Mouse (Mus musculus): ENCODE measurements around the gene Wnk4. TPM values are rescaled to one million over a fixed set of nuclear protein-coding genes. Genes with fewer than 3 reads are reported as not detected.

The Wnk4 gene
- polyA plus RNA-seq (2015; fragmentation: Nextera tagmentation; extraction: Ambion mirVana): 3.7 and 5.0 TPM in 2 replicates

DNA sequence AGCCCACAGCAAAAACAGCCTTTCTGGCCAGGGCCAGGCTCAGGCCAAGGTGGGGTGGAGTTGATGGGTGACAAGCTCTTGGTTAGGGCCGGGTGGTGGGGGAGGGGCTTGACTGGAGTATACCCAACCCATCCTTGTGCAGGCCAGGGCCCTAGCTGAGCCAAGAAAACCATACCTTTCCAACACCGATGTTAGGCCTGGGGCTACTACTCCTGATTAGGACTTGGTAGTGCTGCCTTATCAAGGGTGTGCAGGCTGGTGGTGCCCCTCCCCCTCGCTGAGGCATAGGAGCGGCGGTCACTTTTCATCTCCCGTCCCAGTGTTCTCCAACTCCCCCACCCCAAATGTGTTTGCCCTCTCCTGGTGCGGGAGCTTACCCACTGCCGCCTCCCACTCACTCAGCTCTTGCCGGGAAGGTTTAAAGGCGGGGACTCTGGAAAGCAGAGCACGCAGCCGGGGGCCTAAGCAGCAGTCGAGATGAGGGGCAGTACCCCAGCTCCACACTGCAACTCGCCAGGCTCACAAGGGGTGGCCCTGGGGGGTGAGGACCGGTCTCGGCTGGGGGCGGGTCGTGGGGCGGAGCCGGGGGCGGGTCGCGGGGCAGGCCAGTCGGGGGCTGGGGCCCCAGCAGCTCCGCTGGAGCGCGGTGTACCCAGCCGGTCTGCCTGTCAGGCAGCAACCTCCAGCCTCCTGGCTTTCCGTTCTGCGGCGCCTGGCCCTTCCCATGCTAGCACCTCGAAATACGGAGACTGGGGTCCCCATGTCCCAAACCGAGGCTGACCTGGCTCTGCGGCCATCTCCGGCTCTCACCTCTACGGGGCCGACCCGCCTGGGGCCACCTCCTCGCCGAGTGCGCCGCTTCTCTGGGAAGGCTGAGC, at the start of gene Wnk4:
Gene Wnk4, plus strand, starts transcription at position 620 of the 878 bp plus-strand sequence.
- H3K4me3 ChIP-seq: peak within 1 kb of the TSS; percentile 59
- H3K9me3 ChIP-seq: no peaks in the 10 kb centered on the region
- peaks cover 43% of the 10 kb centered on the region for H3K4me1 ChIP-seq
- H3K27ac ChIP-seq: peak within 1 kb of the TSS; percentile 79
- H3K9ac ChIP-seq: peak within 1 kb of the TSS; percentile 59
- 1% methylated on average over 36 of the region's 43 CpGs for WGBS
- H3K27me3 ChIP-seq: peaks cover 34% of the 10 kb centered on the region
- peak within 1 kb of the TSS; percentile 90 for H3K4me2 ChIP-seq
- peak; percentile 82 for ATAC-seq (ENCODE audit: borderline replicate concordance, extremely low read depth, low FRiP score, low TSS enrichment)
- H3K36me3 ChIP-seq: 0 out of 2 replicates have a peak, but pooled peaks cover 9% of the 10 kb centered on the region

DNA sequence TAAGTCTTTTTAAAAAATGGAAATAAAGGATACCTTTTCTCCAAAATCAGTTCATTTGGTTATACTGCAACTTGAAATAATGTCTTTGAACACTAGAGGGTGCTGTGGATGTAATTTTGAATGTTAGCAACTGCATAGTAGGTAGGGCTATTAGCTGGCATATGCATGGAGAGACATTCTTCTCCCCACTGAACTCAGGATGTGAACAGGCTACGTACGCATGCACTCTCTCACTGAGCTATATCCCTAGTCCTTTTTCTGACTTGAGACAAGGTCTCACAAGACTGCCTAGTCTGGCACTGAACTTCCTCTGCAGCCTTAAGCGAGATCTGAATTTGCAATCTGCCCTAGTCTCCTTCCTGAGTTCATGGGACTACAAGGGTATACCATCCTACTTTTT, 48.4 kb upstream of the Wnk4 start:
- no peak overlapping the region for H3K4me2 ChIP-seq
- H3K36me3 ChIP-seq: peaks cover 66% of the 10 kb centered on the region
- 24% methylated on average over 3 of the region's 3 CpGs for WGBS
- no peak overlapping the region for H3K27ac ChIP-seq
- H3K27me3 ChIP-seq: no peaks in the 10 kb centered on the region
- no peak overlapping the region for H3K9ac ChIP-seq
- no peak overlapping the region for H3K4me3 ChIP-seq
- H3K9me3 ChIP-seq: no peaks in the 10 kb centered on the region
- no peaks in the 10 kb centered on the region for H3K4me1 ChIP-seq
- no peak for ATAC-seq (ENCODE audit: borderline replicate concordance, extremely low read depth, low FRiP score, low TSS enrichment)

DNA sequence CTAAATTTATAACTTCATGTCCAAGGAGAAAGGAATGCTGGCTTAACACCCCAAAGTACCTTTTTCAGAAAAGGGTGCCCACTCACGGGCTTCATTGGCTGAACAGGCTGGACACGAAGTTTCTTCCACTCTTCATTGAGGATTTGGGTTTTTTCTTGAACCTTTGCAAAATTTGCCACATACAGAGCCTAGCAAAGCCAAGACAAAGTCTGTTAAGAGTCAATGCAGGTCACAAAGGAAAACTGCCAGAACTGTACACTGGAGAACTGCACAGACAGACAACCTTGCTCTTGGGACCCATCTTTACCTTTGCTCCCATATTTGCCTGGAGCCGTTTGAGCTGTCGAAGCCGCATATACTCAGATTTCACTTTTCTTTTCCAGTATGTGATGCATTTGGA, 43.4 kb upstream of the Wnk4 start:
- Histone ChIP-seq H3K27ac (no peak overlapping the region), H3K4me3 (no peak overlapping the region), H3K4me1 (no peaks in the 10 kb centered on the region), H3K4me2 (no peak overlapping the region), H3K27me3 (no peaks in the 10 kb centered on the region), H3K9ac (no peak overlapping the region), H3K36me3 (peaks cover 37% of the 10 kb centered on the region), H3K9me3 (no peaks in the 10 kb centered on the region)
- ATAC-seq (ENCODE audit: borderline replicate concordance, extremely low read depth, low FRiP score, low TSS enrichment): no peak
- WGBS: 87% methylated on average over 5 of the region's 5 CpGs

DNA sequence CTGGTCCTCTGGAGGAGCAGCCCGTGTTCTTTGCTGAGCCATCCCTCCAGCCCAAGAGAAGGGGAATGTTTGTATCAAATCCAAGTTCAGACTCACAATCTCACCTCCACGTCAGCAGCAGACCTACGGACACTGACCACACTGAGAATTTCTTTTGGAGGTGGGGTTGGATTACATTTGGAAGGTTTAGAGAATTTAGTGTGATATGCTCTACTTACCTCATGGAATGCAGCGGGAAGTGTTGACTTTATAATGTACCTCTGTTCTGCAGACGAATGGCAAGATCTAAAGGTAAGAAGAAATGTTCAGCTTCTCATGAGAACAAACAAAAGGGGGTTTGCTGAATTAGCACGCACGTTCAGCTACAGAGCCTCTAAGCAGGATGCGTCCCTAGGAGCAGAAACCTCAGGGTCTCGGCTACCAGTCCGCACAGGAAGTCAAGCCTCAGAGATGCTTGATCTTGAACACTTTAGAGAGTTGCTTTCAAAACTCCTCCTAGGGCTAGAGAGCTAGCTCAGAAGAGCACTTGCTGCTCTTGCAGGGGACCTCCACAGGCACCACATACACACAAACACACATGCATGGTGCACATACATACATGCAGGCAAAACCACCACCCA, 41.8 kb upstream of the Wnk4 start:
- Histone ChIP-seq H3K9me3 (no peaks in the 10 kb centered on the region), H3K4me2 (no peak overlapping the region), H3K9ac (no peak overlapping the region), H3K27ac (no peak overlapping the region), H3K36me3 (peaks cover 27% of the 10 kb centered on the region), H3K27me3 (no peaks in the 10 kb centered on the region), H3K4me3 (no peak overlapping the region), H3K4me1 (no peaks in the 10 kb centered on the region)
- no peak for ATAC-seq (ENCODE audit: borderline replicate concordance, extremely low read depth, low FRiP score, low TSS enrichment)
- 70% methylated on average over 10 of the region's 10 CpGs for WGBS

GRCm38 (mm10) chr11:101220853-101221252, 39.5 kb upstream of the Wnk4 start:
- H3K4me1 ChIP-seq: peaks cover 6% of the 10 kb centered on the region; the same call in 1 of the 2 replicates
- peaks cover 6% of the 10 kb centered on the region; the same call in 1 of the 2 replicates for H3K36me3 ChIP-seq
- H3K4me3 ChIP-seq: no peak overlapping the region
- no peaks in the 10 kb centered on the region for H3K27me3 ChIP-seq
- no peak overlapping the region for H3K9ac ChIP-seq
- 23% methylated on average over 2 of the region's 2 CpGs for WGBS
- H3K27ac ChIP-seq: peak overlapping the region; percentile 43; the same call in 1 of the 2 replicates
- ATAC-seq (ENCODE audit: borderline replicate concordance, extremely low read depth, low FRiP score, low TSS enrichment): no peak
- H3K9me3 ChIP-seq: no peaks in the 10 kb centered on the region
- H3K4me2 ChIP-seq: no peak overlapping the region

- Histone ChIP-seq H3K36me3 (0 out of 2 replicates have a peak, but pooled peaks cover 2% of the 10 kb centered on the region), H3K4me1 (peaks cover 6% of the 10 kb centered on the region; the same call in 1 of the 2 replicates), H3K4me3 (no peak overlapping the region), H3K4me2 (no peak overlapping the region), H3K27me3 (no peaks in the 10 kb centered on the region), H3K27ac (peak overlapping the region; percentile 43; the same call in 1 of the 2 replicates), H3K9me3 (no peaks in the 10 kb centered on the region), H3K9ac (no peak overlapping the region)
- WGBS: 68% methylated on average over 8 of the region's 8 CpGs
- no peak for ATAC-seq (ENCODE audit: borderline replicate concordance, extremely low read depth, low FRiP score, low TSS enrichment)
Measured at GRCm38 (mm10) chr11:101221306-101221986, 38.9 kb upstream of the Wnk4 start.

- Histone ChIP-seq H3K9me3 (no peaks in the 10 kb centered on the region), H3K27ac (no peak overlapping the region), H3K4me3 (no peak overlapping the region), H3K9ac (no peak overlapping the region), H3K36me3 (no peaks in the 10 kb centered on the region), H3K4me1 (peaks cover 13% of the 10 kb centered on the region), H3K4me2 (no peak overlapping the region), H3K27me3 (no peaks in the 10 kb centered on the region)
- 85% methylated on average over 3 of the region's 3 CpGs for WGBS
- ATAC-seq (ENCODE audit: borderline replicate concordance, extremely low read depth, low FRiP score, low TSS enrichment): no peak
Measured at GRCm38 (mm10) chr11:101224337-101224736, 36.0 kb upstream of the Wnk4 start.

DNA sequence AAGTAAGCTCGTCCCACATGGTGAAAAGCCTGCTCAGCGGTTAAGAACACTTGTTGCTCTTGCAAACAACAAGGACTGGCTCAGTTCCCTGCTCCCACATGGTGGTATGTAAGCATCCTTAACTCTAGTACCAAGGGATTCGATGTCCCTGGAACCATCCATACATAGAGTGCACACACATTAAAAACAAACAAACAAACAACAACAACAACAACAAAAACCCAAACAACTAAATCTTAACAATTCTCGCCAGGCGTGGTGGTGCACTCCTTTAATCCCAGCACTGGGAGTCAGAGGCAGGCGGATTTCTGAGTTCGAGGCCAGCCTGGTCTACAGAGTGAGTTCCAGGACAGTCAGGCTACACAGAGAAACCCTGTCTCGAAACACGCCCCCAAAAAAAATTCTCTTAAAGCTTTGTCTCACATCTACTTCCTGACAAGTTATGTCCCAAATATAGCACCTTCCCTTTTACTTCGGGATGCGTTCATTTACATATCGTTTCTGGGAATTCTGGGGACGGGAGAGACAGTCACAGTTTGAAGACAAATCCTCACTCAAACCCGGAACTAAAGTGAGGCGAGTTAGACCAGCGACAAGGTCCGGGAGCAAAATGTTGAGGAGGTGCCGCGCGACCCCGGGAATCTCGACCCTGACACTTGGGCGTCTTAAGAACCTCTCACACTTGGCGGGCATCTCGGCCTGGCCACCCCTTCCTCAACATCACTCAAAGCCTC, 34.9 kb upstream of the Wnk4 start:
- no peak for ATAC-seq (ENCODE audit: borderline replicate concordance, extremely low read depth, low FRiP score, low TSS enrichment)
- Histone ChIP-seq H3K9me3 (no peaks in the 10 kb centered on the region), H3K4me3 (peak overlapping the region; percentile 78), H3K27me3 (no peaks in the 10 kb centered on the region), H3K27ac (peak overlapping the region; percentile 86), H3K36me3 (no peaks in the 10 kb centered on the region), H3K9ac (peak overlapping the region; percentile 77), H3K4me2 (peak overlapping the region; percentile 81), H3K4me1 (peaks cover 24% of the 10 kb centered on the region)
- WGBS: 15% methylated on average over 25 of the region's 25 CpGs

- peak within 1 kb of the TSS; percentile 77 for H3K9ac ChIP-seq
- peak within 1 kb of the TSS; percentile 86 for H3K27ac ChIP-seq
- WGBS: 1% methylated on average over 51 of the region's 56 CpGs
- H3K4me1 ChIP-seq: peaks cover 31% of the 10 kb centered on the region
- H3K36me3 ChIP-seq: no peaks in the 10 kb centered on the region
- H3K9me3 ChIP-seq: no peaks in the 10 kb centered on the region
- H3K27me3 ChIP-seq: no peaks in the 10 kb centered on the region
- peak; percentile 90 for ATAC-seq (ENCODE audit: borderline replicate concordance, extremely low read depth, low FRiP score, low TSS enrichment)
- peak within 1 kb of the TSS; percentile 78 for H3K4me3 ChIP-seq
- peak within 1 kb of the TSS; percentile 81 for H3K4me2 ChIP-seq
Measured at GRCm38 (mm10) chr11:101226065-101226701, 34.2 kb upstream of the Wnk4 start, which contains the start of gene Ezh1. Gene Ezh1, minus strand, starts transcription at chr11:101226463.

DNA sequence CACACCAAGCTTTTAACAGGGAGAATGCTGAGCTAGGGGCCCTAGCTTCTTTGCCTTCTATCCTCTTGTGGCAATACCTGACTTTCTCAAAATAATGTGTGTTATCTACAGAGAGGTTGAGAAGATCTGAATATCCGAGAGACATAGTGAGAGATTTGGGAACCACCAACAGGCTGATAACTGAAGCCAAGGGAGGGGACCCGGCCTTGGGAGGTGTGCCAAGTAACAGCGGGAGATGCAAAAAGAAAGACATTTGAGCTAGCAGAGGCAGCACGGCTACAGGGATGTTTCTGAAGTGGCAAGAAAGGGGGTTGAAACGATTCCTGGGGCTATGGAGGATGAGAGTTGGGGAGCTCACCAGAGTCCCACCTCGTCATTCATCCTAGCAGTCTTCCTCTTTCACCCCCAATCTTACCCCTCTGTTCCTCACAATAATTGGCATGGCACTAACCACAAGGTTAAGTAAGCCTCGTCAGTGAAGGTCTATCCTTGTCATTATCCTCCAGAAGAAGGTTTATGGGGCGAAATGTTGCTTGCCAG, 30.9 kb upstream of the Wnk4 start:
- Histone ChIP-seq H3K9me3 (no peaks in the 10 kb centered on the region), H3K4me3 (no peak overlapping the region), H3K4me1 (peaks cover 38% of the 10 kb centered on the region), H3K4me2 (0 out of 2 replicates have a peak overlapping the region, but pooled peaks have one; percentile 10), H3K27ac (peak overlapping the region; percentile 98), H3K9ac (no peak overlapping the region), H3K36me3 (no peaks in the 10 kb centered on the region), H3K27me3 (no peaks in the 10 kb centered on the region)
- ATAC-seq (ENCODE audit: borderline replicate concordance, extremely low read depth, low FRiP score, low TSS enrichment): no peak
- WGBS: 21% methylated on average over 8 of the region's 8 CpGs

Measured in lung, embryonic 15.5 days (tissue).